Mouse (Mus musculus) embryonic fibroblast, embryonic 13.5 days (primary cell): ENCODE results near the gene Col5a2.

Experiments
- CTCF ChIP-seq: IDR thresholded peaks from 2 replicates; pipeline ENCODE4 v1.5.1; 2011; ENCODE audit warnings: mild to moderate bottlenecking, control low read depth, low read length, moderate library complexity, borderline replicate concordance; ENCODE audit not compliant: insufficient read depth
- POLR2A ChIP-seq: IDR thresholded peaks from 2 replicates; pipeline ENCODE4 v1.6.1; 2011; ENCODE audit warnings: low read depth, mild to moderate bottlenecking, control low read depth, low read length, moderate library complexity

DNA sequence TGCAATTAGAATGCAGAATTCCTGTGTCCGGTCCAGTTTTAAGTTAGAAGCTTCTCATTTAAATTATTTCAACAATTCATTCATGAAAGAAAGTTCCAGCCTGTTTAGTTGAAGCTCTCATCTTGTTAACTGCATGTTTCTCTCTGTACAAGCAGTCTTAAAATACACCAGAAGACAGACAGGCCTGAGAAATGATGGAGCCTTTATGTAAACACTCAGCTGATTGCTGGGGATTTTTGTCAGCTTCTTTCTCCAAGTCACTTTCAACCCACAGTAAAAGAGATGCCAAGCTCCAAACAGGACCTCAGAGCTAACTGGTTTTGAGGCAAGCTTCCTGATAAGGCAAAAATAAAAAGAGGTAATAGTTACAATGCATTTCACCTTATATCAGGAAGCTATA is 14.8 kb downstream of the Col5a2 start:
- TF ChIP-seq POLR2A = no peak
- TF ChIP-seq CTCF = no peak
